Mouse (Mus musculus) retina, embryonic 14.5 days (tissue): ENCODE measurements at regions not wholly inside any gene's neighbourhood (a gene's known extent, or its start where the extent isn't known, plus 50 kb on each side); places are given as distances from the start of the nearest gene placed in this dataset.
A peak's percentile ranks its signal among the peaks of the same experiment; 100 is the strongest.

Source experiments
- DNase-seq: peaks from one replicate; pipeline ENCODE4 v3.0.0-alpha.2; 2015; ENCODE audit warnings: low spot score

DNA sequence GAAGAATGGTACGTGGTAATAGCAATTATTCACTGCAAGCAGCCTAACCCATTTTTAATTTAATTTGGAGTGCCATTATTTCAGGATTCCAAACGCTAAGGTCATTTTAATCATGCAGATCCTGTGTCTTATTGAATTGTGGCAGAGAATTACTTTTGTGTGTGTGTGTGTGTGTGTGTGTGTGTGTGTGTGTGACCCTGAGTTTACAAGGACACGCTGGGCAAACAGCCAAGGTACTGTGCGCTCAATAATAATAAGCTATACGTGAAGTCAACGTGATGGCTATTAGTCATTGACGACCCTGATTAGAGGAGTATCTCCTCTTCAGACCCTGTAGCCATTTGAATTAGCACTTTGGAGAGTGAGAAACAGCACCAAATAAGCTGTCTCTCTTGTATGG is 144.1 kb downstream of the Klf7 start:
- DNase-seq: no peak

DNA sequence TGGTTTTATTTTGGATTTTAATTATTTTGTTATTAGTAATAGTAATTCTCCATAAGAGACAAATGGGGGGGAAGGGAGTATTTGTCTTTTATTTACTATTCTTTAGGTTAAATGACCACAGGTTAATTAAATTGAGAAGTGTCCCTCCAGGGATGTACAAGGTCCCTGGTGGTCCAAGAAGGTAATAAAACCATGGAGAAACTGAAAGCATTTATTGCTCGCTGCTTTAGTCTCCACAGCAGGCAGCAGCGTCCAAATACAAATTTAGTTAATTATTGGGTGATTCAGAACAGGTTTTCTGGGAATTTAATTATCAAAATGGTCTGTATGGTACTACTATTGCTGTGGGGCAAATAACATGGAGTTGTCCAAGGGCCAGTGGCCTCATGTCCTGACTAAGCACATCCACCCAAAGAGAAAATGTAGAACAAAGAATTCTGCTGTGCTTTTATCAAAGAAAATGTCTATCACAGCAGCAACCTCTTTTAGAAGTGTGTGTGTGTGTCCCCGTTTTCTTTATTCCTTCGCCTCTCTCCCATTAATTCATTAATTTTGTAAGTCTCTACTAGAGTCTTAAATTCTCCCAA is 144.7 kb downstream of the Klf7 start:
- DNase-seq: no peak

DNA sequence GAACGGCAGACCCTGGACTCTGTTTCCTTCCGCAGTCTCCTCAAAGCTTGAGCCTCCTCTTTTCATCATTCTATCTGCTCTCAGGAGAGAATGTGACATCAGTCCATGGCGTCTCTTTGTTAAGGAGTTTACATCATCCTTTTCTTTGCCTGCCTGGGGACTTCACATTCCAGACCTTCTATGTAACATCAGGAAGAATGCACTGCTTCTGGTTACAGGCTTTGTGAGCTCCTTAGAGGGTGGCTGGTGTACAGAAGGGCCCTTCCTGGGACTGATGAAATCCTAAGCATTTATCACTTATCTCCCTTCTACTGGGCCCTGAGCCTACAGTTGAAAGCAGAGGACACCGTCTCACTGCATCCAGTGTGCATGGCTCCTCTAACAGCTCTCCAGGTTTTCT is 145.2 kb downstream of the Klf7 start:
- no peak for DNase-seq

DNA sequence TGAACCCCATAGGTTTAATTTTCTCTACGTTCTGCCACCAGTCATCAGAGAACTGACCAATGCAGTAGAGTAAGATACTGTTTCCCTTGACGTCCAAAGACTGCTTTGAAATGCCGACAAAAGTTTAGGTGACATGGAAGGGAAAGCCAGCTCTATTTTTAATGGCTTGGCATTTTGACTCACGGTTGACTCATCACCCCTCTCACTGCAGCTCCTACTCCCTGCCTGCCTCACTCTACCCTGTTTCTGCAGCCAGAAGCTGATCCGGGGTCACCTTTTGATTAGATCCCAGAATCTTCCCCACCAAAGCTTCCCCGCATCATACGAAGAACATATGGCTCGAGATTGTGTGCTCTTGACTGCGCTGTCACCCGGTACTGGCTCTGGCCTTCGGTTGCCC is 154.2 kb downstream of the Klf7 start:
- DNase-seq: no peak

DNA sequence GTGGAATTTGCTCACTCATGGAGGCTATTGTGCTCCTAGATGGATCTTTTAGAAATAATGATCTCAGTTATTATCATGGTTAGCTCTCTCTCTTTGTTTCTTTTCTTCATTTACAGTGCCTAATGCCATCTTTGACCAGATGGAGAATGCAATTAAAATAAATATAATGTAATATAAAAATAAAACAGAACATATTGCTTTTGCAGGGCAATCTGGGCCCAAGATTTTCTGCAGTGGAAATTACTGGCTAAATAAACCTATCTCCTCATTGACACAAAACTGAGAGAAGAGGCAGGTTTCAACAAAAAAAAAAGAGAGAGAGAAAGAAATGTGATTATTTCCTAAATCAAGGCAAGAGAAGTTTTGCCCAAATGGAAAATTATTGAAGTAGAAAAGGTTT is 156.6 kb downstream of the Klf7 start:
- DNase-seq: no peak

DNA sequence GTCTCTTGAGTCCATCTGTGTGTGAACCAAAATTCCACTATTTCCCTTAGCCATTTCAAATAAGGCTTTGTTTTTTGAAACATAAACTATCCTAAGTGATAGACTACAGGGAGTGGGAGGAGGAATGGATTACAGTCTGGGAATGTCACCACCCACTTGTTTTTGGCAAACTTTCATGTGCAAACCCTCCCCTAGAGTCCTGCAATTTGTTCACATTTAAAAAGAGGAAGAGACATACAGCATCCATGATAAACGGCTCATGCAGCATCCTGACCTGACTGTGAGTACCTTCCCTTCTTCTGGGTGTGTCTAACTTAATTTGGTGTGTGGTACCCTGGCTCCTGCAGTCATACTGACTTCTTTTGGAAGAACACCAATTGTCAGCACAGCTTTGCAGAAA is 157.6 kb downstream of the Klf7 start:
- DNase-seq: no peak

DNA sequence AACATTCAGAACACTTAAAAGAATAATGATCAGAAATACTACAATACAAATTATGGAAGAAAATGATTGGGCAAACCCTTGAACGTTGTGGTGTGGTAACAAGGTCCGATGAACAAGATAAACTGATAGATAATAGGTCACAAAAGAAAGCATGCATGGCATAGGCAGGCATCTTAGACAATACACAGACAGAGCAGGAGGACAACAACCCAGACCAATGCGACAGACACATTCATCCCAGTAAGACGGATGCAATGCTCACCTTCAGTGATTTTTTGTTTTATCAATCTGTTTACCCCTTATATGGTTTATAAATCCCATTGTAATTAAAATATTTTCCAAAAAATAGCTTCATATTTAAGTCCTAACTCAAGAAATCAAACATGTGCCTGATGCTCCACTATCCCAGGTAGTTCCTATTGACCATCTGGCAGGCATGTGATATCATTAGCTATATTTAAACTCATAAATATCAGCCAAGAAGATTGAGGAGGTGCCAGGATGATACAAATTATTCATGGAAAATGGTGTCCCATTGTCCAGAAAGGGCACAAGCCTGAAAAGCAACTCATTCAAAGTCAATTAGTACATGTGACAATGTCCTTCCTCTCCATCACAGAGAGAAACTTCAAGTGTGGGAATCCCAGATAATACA is 166.3 kb downstream of the Klf7 start:
- no peak for DNase-seq

DNA sequence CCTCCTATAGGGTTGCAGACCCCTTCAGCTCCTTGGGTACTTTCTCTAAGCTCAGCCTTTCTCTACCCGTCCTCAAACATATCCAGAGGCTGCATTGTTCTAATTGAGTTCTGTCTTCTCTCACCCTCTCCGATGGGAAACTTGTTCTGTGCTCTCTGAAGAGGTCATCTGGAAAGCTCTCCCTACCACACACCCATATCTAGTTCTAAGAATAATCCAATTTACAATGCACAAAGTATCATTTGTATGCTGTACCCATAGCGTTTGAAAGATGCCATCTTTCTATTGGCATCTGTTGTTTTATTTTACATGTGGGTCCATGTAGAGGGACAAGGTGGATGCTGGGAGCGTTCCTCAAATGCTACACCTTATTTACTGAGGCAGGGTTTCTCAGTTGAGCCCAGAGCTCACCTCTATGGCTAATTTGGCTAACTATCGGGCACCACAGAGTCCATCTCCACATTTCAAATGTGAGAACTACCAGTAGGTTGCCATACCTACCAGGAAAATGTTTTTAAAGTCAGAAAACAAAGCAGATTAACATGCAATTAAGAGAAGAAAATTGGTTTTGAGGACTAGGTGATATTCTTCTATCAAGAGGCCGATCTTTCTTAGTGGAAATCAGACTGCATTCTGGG is 167.1 kb downstream of the Klf7 start:
- DNase-seq: no peak

DNA sequence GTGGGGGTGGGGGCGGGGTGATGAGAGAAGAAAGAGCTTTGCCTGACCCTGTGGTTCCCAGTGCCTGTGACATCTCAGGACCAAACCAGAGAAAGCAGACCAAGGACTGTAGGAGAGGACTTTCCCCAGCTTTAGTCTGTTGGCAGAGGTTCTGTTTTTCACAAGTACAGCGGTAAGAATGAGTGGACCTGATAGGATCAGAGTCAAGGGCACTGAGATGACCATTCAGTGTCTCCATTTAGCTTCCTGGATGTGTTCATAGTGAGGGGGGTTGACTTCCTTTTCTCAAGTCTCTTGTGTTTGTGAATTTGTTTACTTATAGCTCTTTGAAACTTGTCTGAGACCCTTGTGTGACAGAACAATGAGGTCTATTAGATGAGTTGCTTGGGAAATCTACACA is 167.9 kb downstream of the Klf7 start:
- no peak for DNase-seq

DNA sequence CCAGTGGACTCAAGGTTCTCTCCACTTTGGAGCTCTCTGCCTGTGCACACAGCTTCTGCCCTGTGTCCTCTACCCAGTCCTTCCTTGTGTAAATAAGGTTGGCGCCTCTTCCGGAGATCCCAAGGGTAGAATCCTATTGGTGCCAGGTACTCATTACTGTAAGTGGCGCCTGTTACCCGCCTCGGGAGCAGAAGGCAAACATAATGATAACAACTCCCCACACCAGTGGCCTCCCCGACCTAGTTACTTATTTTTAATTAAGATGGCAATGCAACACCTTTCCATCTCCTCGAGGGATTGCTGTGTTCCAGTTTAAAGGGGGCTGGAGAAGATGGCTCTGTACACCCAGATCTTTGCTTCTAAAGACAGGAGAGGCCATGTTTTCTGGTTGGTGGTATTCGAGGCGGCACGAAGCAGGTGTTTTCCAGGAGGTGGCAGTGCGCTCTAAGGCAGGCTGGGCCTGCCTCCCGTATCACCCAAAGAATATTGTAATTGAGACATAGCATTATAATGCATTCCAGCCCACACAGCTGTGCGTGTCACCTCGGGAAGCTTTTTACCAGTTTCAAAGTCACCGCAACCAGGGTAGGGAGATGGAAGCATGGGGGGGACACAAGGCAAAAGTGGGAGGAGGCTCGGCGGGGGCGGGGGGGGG is 168.7 kb downstream of the Klf7 start:
- DNase-seq: peak; percentile 33

DNA sequence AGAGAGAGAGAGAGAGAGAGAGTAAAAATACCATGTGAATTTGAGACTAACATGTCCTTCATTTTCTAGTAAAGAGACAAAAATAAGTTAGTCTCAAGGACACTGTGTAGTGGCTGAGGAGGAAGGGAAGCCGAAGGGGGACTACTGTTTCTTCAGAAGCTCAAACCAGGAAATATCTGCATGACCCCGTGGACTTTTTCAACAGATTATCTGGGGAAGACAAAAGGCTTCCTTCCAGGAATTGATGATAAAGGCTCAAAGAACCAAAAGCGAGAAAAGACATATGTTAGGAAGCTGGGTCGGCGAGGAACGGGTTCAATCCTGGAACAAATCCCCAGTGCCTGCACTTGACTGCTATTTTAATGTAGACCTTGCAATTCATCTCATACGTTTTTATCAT is 170.4 kb downstream of the Klf7 start:
- no peak for DNase-seq

DNA sequence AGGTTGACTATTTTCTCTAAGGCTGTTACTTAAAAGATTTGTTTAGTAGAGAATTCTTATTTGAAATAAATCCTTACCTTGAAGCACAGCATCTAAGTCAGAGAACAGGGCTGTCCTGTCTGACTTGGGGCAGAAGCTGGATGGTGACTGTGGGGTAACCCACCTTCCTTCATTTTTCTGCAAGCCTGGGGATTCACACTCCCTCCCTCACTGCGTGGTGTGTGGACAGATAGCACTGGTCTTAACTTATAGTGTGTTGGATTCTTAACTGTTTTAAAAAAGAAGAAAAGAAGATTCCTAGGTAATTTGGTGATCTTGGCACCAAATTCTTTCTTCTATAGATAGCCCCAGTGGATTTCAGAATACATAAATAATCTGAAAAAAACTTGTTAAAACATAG is 174.8 kb downstream of the Klf7 start:
- DNase-seq: no peak

DNA sequence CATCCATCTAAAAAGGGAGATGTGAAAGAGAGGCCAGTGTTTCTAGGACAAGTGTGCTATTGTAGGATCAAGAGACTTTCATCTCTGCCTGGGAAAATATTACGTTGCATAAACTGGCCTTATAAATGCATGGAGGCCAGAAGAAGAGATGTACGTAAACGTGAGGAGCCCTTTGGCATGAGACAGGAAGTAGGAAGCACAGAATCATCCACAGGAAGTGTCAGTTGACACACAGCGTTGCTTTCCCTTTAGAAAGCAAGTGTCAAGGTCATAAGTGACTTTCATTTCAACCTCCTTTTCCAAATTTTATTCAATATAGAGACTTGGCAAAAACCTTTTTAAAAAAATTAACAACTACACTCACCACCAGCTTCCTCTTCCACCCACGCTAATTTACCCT is 175.2 kb downstream of the Klf7 start:
- no peak for DNase-seq

DNA sequence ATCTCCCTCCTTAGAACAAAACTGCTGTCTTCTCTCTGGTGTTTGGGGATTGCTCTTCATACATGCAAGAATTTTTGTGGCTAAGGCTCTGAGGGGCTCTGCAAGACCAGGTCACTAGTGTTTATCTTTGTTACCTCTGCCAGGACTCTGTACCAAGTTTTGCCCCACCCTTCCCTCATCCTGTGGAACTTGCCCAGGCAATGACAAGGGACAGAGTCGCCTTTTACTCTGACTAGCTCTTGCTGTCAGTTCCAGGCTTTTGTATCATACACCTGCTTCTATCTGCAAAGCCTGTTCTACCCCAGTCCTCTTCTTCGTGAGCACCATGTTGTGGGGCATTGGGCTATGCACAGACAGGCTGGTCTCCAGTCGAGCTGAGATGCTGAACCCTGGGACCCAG is 175.7 kb upstream of the 4933402D24Rik start:
- DNase-seq: no peak

DNA sequence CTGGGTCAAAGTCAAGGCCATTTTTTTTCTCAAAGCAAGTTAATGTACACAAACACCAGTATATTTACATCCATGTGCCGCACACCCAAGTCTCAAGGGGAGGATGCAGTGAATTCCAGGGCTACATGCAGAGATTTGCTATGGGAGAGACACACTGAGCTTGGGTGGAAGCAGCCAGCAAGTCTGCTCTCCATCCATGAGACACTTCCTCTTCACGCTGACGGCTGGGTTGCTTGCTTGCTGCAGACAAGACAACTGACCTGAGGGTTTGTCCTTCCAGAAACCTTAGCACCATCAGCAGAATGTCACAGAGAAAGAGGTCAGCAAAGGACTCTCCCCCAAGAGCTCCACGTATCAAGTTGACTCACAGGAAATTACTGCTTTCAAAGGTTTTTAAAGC is 169.3 kb upstream of the 4933402D24Rik start:
- no peak for DNase-seq

DNA sequence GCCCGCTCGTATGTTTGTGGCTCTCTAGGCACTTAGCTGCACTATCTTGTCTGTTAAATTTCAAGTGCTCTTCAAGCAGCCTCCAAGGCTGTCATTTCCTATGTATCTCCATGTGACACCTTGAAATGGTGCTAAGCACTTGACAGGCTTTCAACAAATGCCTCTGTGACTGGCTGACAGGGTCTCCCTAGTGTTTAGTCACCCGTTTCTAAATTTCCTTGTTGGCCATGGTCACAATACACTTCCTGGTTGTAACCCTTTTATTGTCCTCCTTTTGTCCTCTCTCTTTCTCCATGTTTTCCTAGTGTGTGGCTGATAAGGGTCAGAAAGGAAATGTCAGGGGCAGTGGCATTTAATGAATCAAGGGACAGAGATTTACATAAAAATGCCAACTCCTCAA is 168.4 kb upstream of the 4933402D24Rik start:
- no peak for DNase-seq

DNA sequence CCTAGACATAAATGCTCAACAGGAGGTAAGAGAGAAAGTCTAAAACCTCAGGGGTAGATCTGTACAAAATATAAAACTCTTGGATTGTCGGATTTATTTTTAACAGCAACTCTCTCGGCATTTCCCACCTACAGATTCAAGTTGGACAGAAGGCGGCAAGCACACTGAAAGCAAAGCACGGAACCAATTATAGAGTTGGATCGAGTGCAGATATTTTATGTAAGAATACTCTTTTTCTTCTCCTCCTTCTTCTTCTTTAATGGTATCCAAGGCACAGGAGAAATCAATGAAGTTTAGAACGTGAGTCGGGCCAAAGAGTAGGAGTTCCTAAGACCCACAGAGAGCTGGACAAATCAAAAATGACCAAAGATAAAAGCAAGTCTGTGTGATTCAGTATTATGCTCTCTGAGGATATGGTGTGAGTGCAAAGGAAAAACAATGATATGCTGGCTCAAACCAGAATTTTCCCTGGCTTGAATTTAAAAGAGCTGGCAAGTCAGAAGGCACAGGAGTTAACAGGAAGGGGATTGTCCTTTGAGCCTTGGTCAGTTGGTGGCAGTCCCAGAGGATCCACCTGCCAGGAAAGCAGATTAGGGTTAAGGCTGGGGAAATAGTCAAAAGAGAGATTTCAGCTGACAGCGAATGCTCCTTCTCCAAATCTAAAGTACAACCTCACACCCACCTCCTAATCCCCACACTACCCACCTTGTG is 165.7 kb upstream of the 4933402D24Rik start:
- no peak for DNase-seq

DNA sequence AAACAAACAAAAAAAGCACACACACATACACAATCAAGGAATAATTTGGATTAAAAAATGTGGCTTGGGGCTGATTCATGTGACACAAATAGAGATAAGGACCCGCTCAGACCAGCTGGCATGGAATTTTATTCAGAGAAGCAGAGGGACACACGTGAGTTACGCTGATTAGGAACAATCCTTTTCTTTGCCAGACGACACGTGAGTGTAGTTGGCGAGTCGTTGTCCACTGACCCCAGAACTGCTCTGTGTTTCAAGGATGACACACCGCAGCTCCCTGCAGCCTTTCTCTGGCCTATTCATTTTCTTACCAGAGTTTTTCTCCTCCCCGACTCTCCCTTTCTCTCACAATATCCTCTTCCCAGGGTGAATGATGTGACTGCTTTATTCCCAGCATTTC is 163.4 kb upstream of the 4933402D24Rik start:
- no peak for DNase-seq

DNA sequence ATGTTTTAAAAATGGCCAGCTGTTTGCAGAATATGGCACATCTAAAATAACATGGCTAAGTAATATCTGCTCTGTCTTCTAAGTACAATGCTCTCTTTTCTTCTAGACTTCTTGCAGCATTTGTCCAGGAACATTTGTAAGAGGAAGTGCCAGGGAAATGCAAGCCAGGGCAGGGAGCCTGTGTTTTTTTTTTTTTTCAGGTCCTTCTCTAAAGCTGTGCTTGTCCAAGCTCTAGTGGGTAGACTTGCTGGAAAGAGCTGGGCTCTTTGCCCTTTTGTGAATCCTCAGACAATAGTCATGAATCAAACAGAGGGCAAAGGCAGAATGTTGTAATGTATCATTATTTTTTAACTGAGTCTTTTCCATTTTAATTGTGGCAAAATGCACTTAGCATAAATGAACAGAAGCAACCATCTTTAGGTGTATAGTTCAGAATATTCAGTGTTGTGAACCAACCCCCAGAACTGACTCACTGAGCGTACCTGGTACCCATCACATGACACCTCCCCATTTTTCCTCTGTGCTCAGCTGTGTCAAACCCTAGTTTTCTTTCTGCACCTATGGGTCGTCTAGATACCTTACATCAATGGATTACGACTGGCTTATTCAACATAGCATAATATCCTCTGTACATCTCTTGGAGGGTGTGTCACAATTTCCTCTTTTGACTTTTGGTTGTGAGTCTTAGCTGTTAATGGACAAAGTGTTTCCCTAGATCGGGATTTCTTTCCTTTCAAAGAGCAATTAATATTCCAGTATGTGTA is 160.5 kb upstream of the 4933402D24Rik start:
- no peak for DNase-seq

DNA sequence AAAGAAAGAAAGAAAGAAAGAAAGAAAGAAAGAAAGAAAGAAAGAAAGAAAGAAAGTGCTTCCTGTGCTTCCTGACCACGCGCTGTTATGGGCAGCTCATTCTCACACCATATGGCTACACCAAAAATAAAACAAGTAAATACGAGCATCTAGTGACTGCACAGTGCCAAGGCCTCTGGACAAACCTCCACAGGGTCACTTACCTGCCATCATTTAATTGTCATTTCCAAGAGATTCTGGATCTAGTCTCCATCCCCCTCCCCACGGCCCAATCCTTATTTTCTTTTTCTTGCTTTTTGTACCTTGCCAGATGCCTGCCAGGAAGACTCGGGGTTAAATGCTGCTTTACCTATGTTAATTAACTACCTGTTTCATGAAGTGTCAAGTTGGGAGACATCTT is 159.8 kb upstream of the 4933402D24Rik start:
- DNase-seq: no peak

DNA sequence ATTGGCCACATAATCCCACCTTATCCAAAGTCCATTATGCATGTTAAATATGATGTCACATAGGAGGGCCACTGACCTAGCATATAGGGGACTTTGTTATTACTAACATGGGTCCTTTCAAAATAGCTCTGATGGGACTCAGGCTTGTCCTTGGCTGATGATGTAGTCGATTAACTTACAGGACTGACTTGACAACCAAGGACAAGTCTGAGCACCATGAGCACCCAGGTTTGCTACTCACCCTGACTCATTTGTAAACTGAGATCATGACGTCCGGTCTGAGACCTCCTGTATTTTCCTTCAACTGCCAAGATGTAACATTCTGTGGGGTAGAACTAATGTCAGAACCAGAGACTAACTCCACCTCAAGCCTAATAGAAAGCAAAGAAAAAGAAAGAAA is 159.3 kb upstream of the 4933402D24Rik start:
- DNase-seq: no peak
